Mouse (Mus musculus) myocyte (in vitro differentiated cells): ENCODE results near the gene Ifna5.
"Not testable (repeated sequence)": the region's sequence is repeated elsewhere in the genome, so short reads cannot be mapped to it uniquely, and the experiment has no call there.

Source experiments
- E2F4 ChIP-seq: IDR thresholded peaks from one replicate; pipeline ENCODE4 v1.6.1; 2011; ENCODE audit warnings: mild to moderate bottlenecking, control low read depth, moderate library complexity; ENCODE audit not compliant: insufficient read depth
- POLR2A ChIP-seq: IDR thresholded peaks from one replicate; pipeline ENCODE4 v1.6.1; 2011; ENCODE audit warnings: low read depth, mild to moderate bottlenecking, control low read depth, moderate library complexity; ENCODE audit not compliant: insufficient read length

DNA sequence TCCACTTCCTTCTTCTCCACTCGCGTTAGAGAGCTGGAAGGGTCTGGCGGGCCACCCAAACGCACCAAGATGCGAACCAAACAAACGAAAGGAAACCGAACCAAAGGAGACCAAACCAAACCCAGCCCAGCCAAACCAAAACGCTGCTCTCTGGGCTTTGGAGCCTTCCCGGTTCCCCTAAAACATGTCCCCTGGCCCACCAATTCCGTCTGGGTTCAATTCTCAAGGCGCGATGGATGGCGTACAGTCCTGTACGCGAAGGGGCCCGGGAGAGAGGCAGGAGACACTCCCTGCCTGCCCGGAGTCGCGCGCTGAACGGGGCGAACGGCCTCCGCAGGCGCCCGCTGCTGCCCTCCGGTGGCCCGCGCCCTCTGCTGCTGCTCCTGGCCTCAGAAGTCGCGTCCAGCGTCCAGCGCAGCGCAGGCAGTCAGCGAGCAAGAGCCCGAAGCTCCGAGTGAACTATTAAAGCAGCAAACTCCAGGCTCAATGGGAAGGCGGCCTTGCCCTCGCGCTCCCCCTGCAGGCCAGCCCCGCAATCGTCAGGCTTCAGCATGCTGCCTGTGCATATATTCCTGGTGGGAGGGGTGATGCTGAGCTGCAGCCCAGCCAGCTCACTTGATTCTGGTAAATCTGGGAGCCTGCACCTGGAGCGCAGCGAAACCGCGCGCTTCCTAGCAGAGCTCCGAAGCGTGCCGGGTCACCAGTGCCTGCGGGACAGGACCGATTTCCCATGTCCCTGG, 41.2 kb upstream of the Ifna5 start, which contains the start of gene Gm13275:
- not testable (repeated sequence) for TF ChIP-seq POLR2A, E2F4
